Mouse (Mus musculus): ENCODE results near the gene Tacc2. TPM values are rescaled to one million over a fixed set of nuclear protein-coding genes. Genes with fewer than 3 reads are reported as not detected.

Tacc2 gene
- polyA plus RNA-seq, 1 experiment = not detected

- WGBS = 55% methylated on average over 9 of the region's 9 CpGs
- peaks cover 25% of the 10 kb centered on the region for H3K4me1 ChIP-seq (ENCODE audit: control insufficient read depth, insufficient read depth, low read length)
- H3K4me3 ChIP-seq (ENCODE audit: insufficient read depth, low read depth, low read length) = no peak overlapping the region
- H3K27ac ChIP-seq (ENCODE audit: insufficient read depth, low read depth, low read length) = 0 out of 2 replicates have a peak overlapping the region, but pooled peaks have one; percentile 22
- no peak for TF ChIP-seq POLR2A (IDR thresholded peaks at IDR 0.05; ENCODE audit: insufficient read depth, low read depth, low read length)
- no peak for TF ChIP-seq CTCF (IDR thresholded peaks at IDR 0.05; ENCODE audit: insufficient read depth, low read depth, low read length)
Observed at GRCm38 (mm10) chr7:130709372-130710274, 132.4 kb downstream of the Tacc2 start.

GRCm38 (mm10) chr7:130711851-130712250 lies 134.6 kb downstream of the Tacc2 start:
- H3K4me3 ChIP-seq (ENCODE audit: insufficient read depth, low read depth, low read length) = no peak overlapping the region
- TF ChIP-seq CTCF (IDR thresholded peaks at IDR 0.05; ENCODE audit: insufficient read depth, low read depth, low read length) (no peak), POLR2A (IDR thresholded peaks at IDR 0.05; ENCODE audit: insufficient read depth, low read depth, low read length) (no peak)
- no peak overlapping the region for H3K27ac ChIP-seq (ENCODE audit: insufficient read depth, low read depth, low read length)
- WGBS = 94% methylated on average over 7 of the region's 7 CpGs
- peaks cover 19% of the 10 kb centered on the region for H3K4me1 ChIP-seq (ENCODE audit: control insufficient read depth, insufficient read depth, low read length)

- TF ChIP-seq POLR2A (IDR thresholded peaks at IDR 0.05; ENCODE audit: insufficient read depth, low read depth, low read length) = no peak
- no peak for TF ChIP-seq CTCF (IDR thresholded peaks at IDR 0.05; ENCODE audit: insufficient read depth, low read depth, low read length)
- 31% methylated on average over 6 of the region's 6 CpGs for WGBS
- H3K4me1 ChIP-seq (ENCODE audit: control insufficient read depth, insufficient read depth, low read length) = peaks cover 16% of the 10 kb centered on the region
- H3K4me3 ChIP-seq (ENCODE audit: insufficient read depth, low read depth, low read length) = no peak overlapping the region
- no peak overlapping the region for H3K27ac ChIP-seq (ENCODE audit: insufficient read depth, low read depth, low read length)
Observed at GRCm38 (mm10) chr7:130713319-130713718, 136.1 kb downstream of the Tacc2 start.

- TF ChIP-seq POLR2A (IDR thresholded peaks at IDR 0.05; ENCODE audit: insufficient read depth, low read depth, low read length) (no peak), CTCF (IDR thresholded peaks at IDR 0.05; ENCODE audit: insufficient read depth, low read depth, low read length) (no peak)
- 86% methylated on average over 3 of the region's 3 CpGs for WGBS
- H3K4me3 ChIP-seq (ENCODE audit: insufficient read depth, low read depth, low read length) = no peak overlapping the region
- H3K4me1 ChIP-seq (ENCODE audit: control insufficient read depth, insufficient read depth, low read length) = peaks cover 16% of the 10 kb centered on the region
- H3K27ac ChIP-seq (ENCODE audit: insufficient read depth, low read depth, low read length) = no peak overlapping the region
Observed at GRCm38 (mm10) chr7:130715467-130715866, 138.2 kb downstream of the Tacc2 start.

GRCm38 (mm10) chr7:130716341-130716740 lies 139.1 kb downstream of the Tacc2 start:
- 97% methylated on average over 4 of the region's 4 CpGs for WGBS
- no peak for TF ChIP-seq CTCF (IDR thresholded peaks at IDR 0.05; ENCODE audit: insufficient read depth, low read depth, low read length)
- H3K4me1 ChIP-seq (ENCODE audit: control insufficient read depth, insufficient read depth, low read length) = peaks cover 20% of the 10 kb centered on the region

GRCm38 (mm10) chr7:130716989-130717388 lies 139.8 kb downstream of the Tacc2 start:
- Histone ChIP-seq H3K27ac (ENCODE audit: insufficient read depth, low read depth, low read length) (no peak overlapping the region), H3K4me1 (ENCODE audit: control insufficient read depth, insufficient read depth, low read length) (peaks cover 20% of the 10 kb centered on the region), H3K4me3 (ENCODE audit: insufficient read depth, low read depth, low read length) (no peak overlapping the region)
- WGBS = 90% methylated on average over 6 of the region's 6 CpGs
- no peak for TF ChIP-seq CTCF (IDR thresholded peaks at IDR 0.05; ENCODE audit: insufficient read depth, low read depth, low read length)
- no peak for TF ChIP-seq POLR2A (IDR thresholded peaks at IDR 0.05; ENCODE audit: insufficient read depth, low read depth, low read length)

More at GRCm38 (mm10) chr7:130716341-130716740, 139.1 kb downstream of the Tacc2 start:
- Histone ChIP-seq H3K27ac (ENCODE audit: insufficient read depth, low read depth, low read length) (no peak overlapping the region), H3K4me3 (ENCODE audit: insufficient read depth, low read depth, low read length) (no peak overlapping the region)

- WGBS = 35% methylated on average over 16 of the region's 16 CpGs
- no peak for TF ChIP-seq POLR2A (IDR thresholded peaks at IDR 0.05; ENCODE audit: insufficient read depth, low read depth, low read length)
- Histone ChIP-seq H3K4me3 (ENCODE audit: insufficient read depth, low read depth, low read length) (no peak overlapping the region), H3K27ac (ENCODE audit: insufficient read depth, low read depth, low read length) (no peak overlapping the region), H3K4me1 (ENCODE audit: control insufficient read depth, insufficient read depth, low read length) (peaks cover 11% of the 10 kb centered on the region)
Observed at GRCm38 (mm10) chr7:130719931-130720598, 142.8 kb downstream of the Tacc2 start.

- no peak for TF ChIP-seq POLR2A (IDR thresholded peaks at IDR 0.05; ENCODE audit: insufficient read depth, low read depth, low read length)
- TF ChIP-seq CTCF (IDR thresholded peaks at IDR 0.05; ENCODE audit: insufficient read depth, low read depth, low read length) = no peak
- WGBS = 78% methylated on average over 9 of the region's 9 CpGs
- H3K4me3 ChIP-seq (ENCODE audit: insufficient read depth, low read depth, low read length) = no peak overlapping the region
- H3K27ac ChIP-seq (ENCODE audit: insufficient read depth, low read depth, low read length) = no peak overlapping the region
- peaks cover 9% of the 10 kb centered on the region for H3K4me1 ChIP-seq (ENCODE audit: control insufficient read depth, insufficient read depth, low read length)
Observed at GRCm38 (mm10) chr7:130720646-130721335, 143.6 kb downstream of the Tacc2 start.

- H3K4me3 ChIP-seq (ENCODE audit: insufficient read depth, low read depth, low read length) = no peak overlapping the region
- 70% methylated on average over 3 of the region's 3 CpGs for whole genome bisulfite sequencing
- no peak overlapping the region for H3K27ac ChIP-seq (ENCODE audit: insufficient read depth, low read depth, low read length)
- TF ChIP-seq CTCF (IDR thresholded peaks at IDR 0.05; ENCODE audit: insufficient read depth, low read depth, low read length) = no peak
- TF ChIP-seq POLR2A (IDR thresholded peaks at IDR 0.05; ENCODE audit: insufficient read depth, low read depth, low read length) = no peak
- H3K4me1 ChIP-seq (ENCODE audit: control insufficient read depth, insufficient read depth, low read length) = peaks cover 10% of the 10 kb centered on the region
Observed at GRCm38 (mm10) chr7:130726185-130726584, 148.9 kb downstream of the Tacc2 start.
